Mouse (Mus musculus): ENCODE measurements at regions not wholly inside any gene's neighbourhood (a gene's known extent, or its start where the extent isn't known, plus 50 kb on each side); places are given as distances from the start of the nearest gene placed in this dataset.

DNA sequence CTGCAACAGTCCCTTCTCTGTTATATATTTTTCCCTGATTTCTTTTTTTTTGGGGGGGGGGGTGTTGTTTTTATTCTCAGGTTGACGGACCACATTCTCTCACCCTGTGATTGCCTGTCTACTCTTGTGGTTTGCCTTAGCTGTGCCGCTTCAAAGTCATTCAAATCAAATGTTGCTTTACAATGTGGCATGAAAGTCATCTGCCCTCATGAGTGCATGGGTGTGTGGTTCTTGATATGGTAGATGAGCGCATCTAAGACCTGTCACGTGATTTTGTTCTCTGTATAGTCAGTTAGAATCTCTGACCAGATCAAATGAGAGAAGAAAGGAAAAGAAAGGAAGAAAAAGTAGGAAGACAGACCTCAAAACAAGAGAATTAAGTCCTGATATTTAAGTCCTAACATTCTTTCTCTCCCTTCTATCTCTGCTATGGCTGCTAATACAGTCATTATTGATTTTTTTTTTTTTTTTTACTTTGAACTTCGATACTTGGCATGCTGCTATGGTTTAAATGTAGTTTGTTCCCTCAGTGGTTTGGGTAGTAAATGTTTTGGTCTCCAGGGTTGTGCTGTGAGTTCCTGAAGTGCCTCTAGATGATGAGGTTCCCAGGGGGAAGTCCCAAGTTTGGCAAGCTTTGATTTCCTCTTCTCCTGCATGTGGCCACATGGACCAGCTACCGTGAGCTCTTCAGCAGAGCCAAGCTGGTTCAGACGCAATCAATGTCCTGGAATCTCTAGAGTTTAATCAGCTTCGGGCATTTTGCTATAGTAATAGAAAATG is 91.2 kb upstream of the Npas2 start:
- no peak for DNase-seq

DNA sequence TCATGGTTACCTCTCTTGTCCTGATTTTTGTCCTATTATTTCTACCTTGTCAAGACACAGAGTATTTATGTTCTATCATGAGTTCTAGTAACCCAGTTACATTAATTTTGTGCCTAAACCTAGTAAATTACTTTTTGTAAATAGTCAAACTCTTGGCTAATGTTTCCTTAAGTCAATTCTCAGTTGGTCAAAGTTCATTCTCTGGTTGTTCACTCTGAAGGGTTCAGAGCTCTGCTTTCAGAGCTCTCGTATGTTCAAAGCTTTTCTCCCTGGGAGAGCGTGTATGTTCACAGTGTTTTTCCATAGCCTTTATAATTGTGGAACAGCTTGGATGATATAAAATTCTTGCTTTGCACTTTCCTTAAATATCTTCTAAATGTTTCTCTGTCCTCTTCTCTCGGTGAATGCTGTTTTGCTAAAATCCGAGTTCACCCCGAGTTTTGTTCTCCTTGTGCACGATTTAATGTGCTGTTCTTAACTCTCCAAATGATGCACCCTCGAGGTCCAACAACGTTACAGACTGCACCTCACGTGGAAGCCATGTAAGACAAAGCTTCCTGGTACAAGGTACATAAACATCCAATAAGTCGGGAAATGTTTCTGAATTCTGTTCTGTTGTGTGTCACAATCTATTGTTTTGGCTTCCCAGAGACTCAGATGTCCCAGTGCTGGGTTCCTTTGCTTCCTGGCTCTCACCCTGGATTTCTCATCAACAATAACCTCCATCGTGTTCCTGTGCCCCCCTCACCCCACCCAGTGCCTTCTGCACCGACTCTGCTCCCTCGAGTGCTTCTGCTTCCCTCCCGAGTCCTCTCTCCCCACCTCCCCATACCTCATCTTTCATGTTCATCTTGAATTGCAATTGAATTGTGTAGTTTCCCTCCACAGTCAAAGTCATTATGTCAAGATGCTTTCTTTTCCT is 90.3 kb upstream of the Npas2 start:
- no peak for DNase-seq

DNA sequence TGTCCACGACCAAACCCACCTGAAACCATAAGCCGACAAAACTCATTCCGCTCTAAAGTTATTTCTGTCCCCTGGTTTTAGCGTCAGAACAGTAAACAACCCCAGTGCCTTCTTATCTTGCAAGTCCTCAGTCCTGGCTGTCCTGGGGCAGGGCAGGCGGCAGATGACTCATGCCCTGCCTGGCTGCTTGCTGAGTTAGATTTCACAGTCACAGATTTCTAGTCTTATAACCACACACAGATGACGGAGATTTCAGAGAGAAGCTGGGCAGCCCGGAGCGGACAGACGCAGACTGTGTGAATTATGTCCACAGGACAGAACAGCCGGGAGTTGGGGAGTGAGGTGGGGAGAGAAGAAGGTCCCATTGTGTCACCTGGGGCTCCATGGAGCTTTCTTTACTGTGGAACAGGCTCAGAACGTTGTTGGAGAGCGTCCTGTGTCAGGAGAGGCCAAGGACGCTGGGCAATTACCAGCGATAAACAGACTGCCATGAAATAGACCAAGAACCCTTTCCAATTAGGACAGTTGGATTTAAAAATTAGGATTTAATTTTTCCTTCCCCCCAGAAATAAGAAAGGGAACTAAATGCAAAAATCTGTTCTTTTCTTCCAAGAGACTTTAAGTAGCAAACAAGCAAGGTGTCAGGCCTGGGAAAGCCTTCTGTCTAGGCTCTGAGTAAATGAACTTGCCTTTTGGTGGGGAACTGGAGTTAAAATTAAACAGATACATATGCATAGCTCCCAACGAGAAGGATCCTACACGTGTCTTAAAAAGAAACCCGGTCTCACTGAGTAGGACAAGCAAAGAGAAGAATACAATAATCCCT is 87.8 kb upstream of the Npas2 start:
- DNase-seq = no peak

DNA sequence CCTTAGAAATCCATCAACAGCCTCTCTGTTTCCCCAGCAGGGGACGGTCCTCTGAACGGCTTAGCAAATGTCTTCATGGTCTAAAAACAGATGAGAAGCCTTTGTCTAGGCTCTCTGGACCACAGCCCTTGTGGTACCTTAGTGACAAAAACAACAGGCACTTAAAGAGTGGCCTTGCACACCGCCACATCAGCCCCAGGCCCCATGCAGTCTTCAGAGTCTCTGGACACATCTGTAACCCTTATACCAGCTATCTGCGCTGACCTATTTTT is 87.2 kb upstream of the Npas2 start:
- no peak for DNase-seq

DNA sequence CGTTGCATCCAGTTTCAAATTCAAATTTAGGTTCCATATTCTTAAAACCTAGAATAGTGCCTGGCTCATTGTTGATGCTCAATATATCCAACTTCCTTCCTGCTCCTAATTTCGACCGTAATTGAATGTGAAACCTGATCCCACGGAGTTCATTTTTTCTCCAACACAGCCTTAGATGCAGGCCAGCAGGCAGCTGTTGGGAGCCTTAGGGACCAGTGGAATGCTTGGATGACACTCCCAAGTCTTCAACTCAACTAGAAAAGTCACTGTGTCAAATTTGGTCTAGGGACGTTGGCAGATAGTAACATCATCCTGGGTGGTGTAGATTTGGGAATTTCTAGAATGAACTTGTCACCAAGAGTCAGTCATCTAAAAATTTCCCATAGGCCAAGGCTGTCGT is 86.9 kb upstream of the Npas2 start:
- DNase-seq = no peak

DNA sequence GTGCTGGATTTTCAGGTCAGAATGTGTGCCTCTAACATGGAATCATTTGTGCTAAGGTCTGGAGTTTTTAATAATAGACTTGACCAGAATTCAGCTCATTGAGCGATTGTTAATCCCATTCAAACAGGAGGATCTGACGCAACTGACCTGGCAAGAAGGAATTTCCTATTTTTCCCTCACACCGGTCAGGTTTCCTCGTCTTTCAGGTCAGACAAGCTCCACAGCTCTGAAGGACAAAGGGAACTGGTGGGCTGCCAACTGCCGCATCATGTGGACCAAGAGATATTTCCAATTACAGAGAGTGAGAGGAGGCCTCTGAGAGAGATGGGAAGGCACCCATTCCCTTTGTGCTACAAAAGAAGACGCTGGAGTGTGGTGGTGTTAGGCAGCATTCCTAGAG is 77.2 kb upstream of the Npas2 start:
- no peak for DNase-seq

DNA sequence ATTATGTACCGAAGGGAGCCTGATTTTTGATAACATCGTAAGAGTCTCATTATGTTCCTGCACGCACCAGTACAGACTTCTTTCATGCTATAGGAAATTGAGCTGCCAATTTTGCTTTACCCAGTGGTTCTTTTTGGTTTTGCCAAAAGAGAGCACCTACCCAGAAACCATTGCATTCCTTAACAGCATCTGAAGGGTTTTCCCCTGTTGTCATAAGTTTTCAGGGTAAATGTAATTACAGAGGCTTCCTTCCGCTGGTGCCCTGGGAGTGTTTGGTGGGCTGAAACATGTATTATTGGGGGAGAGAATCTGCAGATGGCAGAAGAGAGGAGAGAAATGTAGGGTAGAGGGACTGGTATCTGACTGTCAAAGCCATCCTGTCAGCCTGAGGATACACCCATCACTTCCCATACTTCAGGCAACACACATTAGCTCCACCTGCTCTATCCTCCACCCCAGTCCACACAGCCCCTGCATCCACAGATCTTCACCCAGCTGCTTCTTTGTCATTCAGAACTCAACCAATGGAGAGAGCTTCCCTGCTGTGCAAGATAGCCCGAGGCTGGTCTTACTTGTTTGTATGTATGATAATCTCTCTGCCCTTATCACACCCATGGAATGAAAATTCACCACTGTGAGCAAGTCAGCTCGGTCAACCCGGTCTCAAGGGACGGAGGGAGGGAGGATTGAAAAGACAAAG is 71.1 kb upstream of the Npas2 start:
- DNase-seq = no peak

DNA sequence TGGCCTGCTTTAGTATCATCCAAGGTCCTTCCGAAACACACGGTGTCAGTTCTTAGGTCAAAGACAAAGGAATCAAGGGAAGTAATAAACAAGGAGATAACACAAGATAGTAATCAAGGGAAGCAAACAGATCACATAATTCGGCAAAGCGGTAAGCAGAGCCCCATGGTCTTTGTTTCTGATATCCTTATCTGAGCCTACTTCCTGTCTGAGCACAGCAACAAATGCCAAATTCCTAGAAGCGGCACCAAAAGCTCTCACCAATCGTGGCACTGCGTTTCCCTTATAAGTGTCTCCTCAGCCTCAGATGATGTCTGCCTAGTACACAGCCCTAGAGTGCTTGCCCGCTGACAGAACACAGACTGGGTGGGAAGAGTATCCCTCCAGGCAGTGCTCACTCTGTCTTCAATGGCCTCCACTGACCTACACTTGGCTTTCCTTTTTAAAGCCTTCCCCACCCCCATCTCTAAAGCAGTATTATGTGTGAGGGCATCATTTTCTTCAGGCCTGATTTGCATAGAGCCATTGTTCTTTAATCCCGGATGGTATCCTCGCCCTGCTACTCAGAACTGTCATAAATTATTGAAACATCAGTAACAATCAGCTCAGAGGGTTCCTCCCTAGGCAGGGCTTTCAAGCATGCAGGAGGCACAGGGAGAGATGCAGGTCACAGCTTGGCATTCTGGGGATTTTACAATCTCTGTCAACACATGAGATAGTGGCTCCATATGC is 70.3 kb upstream of the Npas2 start:
- DNase-seq = no peak

DNA sequence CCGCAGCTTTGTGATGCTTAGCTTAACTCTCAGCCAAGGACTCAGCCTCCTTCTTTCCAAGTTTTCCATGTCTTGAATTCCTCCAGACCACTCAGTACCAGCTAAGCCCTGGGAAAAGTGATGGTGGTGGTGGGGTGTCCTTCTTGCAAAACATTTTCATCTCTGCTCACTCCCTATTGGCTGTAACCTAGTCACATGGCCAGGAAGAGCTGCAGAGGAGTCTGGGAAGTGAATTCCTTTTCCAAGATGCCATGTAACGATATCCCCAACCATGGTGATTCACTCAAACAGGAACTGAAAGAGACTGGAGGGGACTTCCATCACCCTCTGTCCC is 69.8 kb upstream of the Npas2 start:
- no peak for DNase-seq

DNA sequence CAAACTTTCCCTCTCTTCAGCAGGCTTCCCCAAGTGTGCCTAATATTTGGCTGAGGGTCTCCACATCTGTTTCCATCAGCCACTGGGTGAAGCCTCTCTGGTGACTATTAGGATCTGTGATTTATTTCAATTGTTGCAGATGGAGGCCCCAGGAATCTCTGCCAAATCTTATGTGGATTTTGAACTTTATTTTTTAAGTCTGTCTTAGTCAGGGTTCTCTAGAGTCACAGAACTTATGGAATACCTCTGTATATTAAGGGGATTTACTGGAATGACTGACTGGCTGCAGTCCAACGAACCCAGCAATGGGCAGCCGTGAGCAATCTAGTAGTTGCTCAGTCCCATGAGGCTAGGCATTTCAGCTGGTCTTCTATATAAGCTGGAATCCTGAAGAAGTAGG is 59.0 kb upstream of the Npas2 start:
- DNase-seq = no peak

DNA sequence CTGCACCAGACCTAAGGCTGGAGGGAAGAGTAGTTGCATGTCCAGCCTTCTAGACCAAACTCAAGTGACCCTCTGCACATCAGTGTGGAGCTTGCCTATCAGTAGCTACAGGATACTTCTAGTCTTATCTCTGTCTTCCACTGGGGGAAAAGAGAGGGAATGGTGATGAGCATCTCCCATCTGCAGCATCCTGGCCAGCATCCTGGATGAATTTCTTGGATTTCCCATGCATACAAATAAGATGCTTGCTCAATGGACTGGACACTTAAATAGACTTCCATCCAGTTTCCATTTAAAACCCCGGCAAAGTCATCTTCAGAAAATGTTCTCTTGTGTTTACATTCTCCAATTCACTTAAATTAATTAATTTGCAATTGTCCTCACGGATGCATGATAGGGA is 50.5 kb upstream of the Npas2 start:
- DNase-seq = no peak

DNA sequence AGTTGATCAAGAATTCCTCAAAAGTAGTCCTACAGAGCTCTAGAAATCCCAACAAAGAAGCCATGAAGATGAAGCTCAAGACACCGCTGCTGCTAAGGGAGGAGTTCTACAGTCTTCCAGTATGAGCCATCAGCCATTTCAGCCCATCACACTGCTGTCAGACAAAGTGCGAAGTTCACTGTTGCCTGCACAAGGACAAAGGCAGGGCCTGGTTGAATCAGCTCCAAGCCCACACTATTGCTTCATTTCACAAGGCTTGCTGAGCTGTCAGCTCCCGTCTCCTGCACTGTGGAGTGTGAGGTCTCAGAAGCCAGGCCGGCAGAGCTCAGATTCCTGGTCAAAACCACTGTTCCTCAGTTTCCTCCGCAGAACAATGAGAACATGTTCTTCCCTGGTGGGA is 49.9 kb upstream of the Npas2 start:
- DNase-seq = no peak
